ENCODE assay signal across 21 mouse cellular contexts in genomic region chr14:61758586-61758985, GRCm38 (mm10).
DNase-seq lines count a peak whose midpoint lies in the region; ATAC-seq and TF ChIP-seq lines count a peak whose summit lies in the region.
"Had no signal": no experiment of that assay in that cellular context is flagged by ENCODE, and none has a peak within 500 bp of the region (broad histone marks: within the 10 kb centered on the region; RNA-seq: fewer than 3 reads in every experiment).

No protein-coding gene starts in this region.

- no peak overlapping the region for H3K4me3 ChIP-seq in heart, embryonic 10.5 days
- no peak overlapping the region for H3K4me3 ChIP-seq in liver, postnatal 0 days (ENCODE audit: low read depth, low read length)
- H3K4me3 ChIP-seq: embryonic facial prominence, embryonic 10.5 days; embryonic facial prominence, embryonic 12.5 days; forebrain, embryonic 13.5 days; forebrain, embryonic 15.5 days had no signal

- H3K27ac ChIP-seq in heart, embryonic 10.5 days, result no peak overlapping the region
- H3K27ac ChIP-seq in liver, postnatal 0 days (ENCODE audit: low read depth), result no peak overlapping the region
- H3K27ac ChIP-seq: embryonic facial prominence, embryonic 10.5 days; embryonic facial prominence, embryonic 12.5 days; forebrain, embryonic 13.5 days; forebrain, embryonic 15.5 days had no signal

- no peak for TF ChIP-seq CTCF in liver, postnatal 0 days (IDR thresholded peaks at IDR 0.05; ENCODE audit: low read depth)

- no peaks in the 10 kb centered on the region for H3K36me3 ChIP-seq in heart, embryonic 10.5 days
- no peaks in the 10 kb centered on the region for H3K36me3 ChIP-seq in liver, postnatal 0 days (replicated peaks; ENCODE audit: insufficient read depth, low read length)
- H3K36me3 ChIP-seq: embryonic facial prominence, embryonic 10.5 days; embryonic facial prominence, embryonic 12.5 days; forebrain, embryonic 15.5 days had no signal

- intact Hi-C loops in left cerebral cortex, postnatal 4 days (cut with DNase I), result no loop called here

- no peak overlapping the region for H3K4me2 ChIP-seq in liver, postnatal 0 days (ENCODE audit: low read depth, low read length)
- H3K4me2 ChIP-seq: embryonic facial prominence, embryonic 12.5 days; forebrain, embryonic 13.5 days had no signal

- no peak overlapping the region for H3K9ac ChIP-seq in liver, postnatal 0 days (replicated peaks)
- H3K9ac ChIP-seq: embryonic facial prominence, embryonic 12.5 days; forebrain, embryonic 13.5 days; forebrain, embryonic 15.5 days; forebrain, postnatal 0 days had no signal

- WGBS in heart, embryonic 10.5 days, result 74% methylated on average over 5 of the region's 5 CpGs
- WGBS in liver, postnatal 0 days (ENCODE audit: insufficient replicate concordance), result 77% methylated on average over 5 of the region's 5 CpGs

- no peak for TF ChIP-seq EP300 in liver, postnatal 0 days (IDR thresholded peaks at IDR 0.05; ENCODE audit: low read depth)

- H3K9me3 ChIP-seq in heart, embryonic 10.5 days, result no peaks in the 10 kb centered on the region
- H3K9me3 ChIP-seq in liver, postnatal 0 days (ENCODE audit: low read length), result no peaks in the 10 kb centered on the region
- H3K9me3 ChIP-seq: embryonic facial prominence, embryonic 10.5 days; embryonic facial prominence, embryonic 12.5 days; forebrain, embryonic 13.5 days; forebrain, embryonic 15.5 days had no signal

- peaks cover 14% of the 10 kb centered on the region; the same call in 1 of the 2 replicates for H3K27me3 ChIP-seq in heart, embryonic 10.5 days (ENCODE audit: insufficient read depth, poor library complexity, severe bottlenecking)
- H3K27me3 ChIP-seq in liver, postnatal 0 days (ENCODE audit: insufficient read depth, low read length), result no peaks in the 10 kb centered on the region
- H3K27me3 ChIP-seq: CH12.LX; embryonic facial prominence, embryonic 12.5 days; forebrain, embryonic 13.5 days; forebrain, embryonic 15.5 days had no signal

- DNase-seq in heart, adult 11 months, result peak; percentile 82
- no peak for DNase-seq in heart, embryonic 10.5 days (ENCODE audit: low spot score)
- peak; percentile 29 for DNase-seq in ZHBTc4 (ENCODE audit: low read depth, low spot score)
- no peak for DNase-seq in liver, postnatal 0 days
- DNase-seq in left cerebral cortex, postnatal 4 days, result no peak
- DNase-seq: adrenal gland, adult 2 months; adrenal gland, postnatal 10 days; adrenal gland, postnatal 25 days; B cell, adult 2 months; cerebellum, adult 11-12 months; cerebellum, adult 2 months; cerebellum, adult 9-10 months; cerebellum, postnatal 10 days; cerebellum, postnatal 25 days; forebrain, postnatal 0 days had no signal

- H3K4me1 ChIP-seq in heart, embryonic 10.5 days, result peaks cover 10% of the 10 kb centered on the region; the same call in 1 of the 2 replicates
- H3K4me1 ChIP-seq in liver, postnatal 0 days (ENCODE audit: insufficient read depth), result no peaks in the 10 kb centered on the region

- ATAC-seq in liver, postnatal 0 days, result no peak
- ATAC-seq: CD4-positive, CD25-positive, alpha-beta regulatory T cell, adult 4 months; forebrain, embryonic 13.5 days had no signal

Comparison
In these comparisons a context has a peak if more than half of its experiments do, and no peak if none do; other contexts are left out.
1. DNase-seq: peak in heart, adult 11 months (single experiment) and ZHBTc4 (single experiment); none in heart, embryonic 10.5 days (single experiment), liver, postnatal 0 days (single experiment) and left cerebral cortex, postnatal 4 days (single experiment).